Mouse (Mus musculus): ENCODE data around the gene Zzef1.

- TF ChIP-seq POLR2A (IDR thresholded peaks at IDR 0.05; ENCODE audit: control insufficient read depth, low read depth, low read length) (no peak), CTCF (IDR thresholded peaks at IDR 0.05; ENCODE audit: control insufficient read depth, insufficient read depth, insufficient replicate concordance, low read depth, low read length) (no peak)
Observed at GRCm38 (mm10) chr11:72843576-72843975, 47.5 kb downstream of the Zzef1 start.
